Mouse (Mus musculus) kidney, embryonic 14.5 days (tissue): Measurements from ENCODE around the gene Micu1. TPM values are rescaled to one million over a fixed set of nuclear protein-coding genes. Genes with fewer than 3 reads are reported as not detected.

Source experiments
- ATAC-seq: fragments of 200-750 bp; cut with Nextera tagmentation; 2 replicates; pipeline ENCODE4 v1.8.0; 2017; ENCODE audit warnings: moderate number of reproducible peaks, mild to moderate bottlenecking, moderate TSS enrichment, moderate library complexity; ENCODE audit not compliant: low FRiP score, low TSS enrichment
- H3K27ac ChIP-seq: fragments of 300-500 bp; sonication (generic); 2 replicates; pipeline ENCODE4 v1.5.1; 2014; ENCODE audit warnings: low read depth, mild to moderate bottlenecking, low read length, moderate library complexity, mixed read lengths
- H3K27me3 ChIP-seq: fragments of 300-500 bp; sonication (generic); 2 replicates; pipeline ENCODE4 v1.6.1; 2014; ENCODE audit warnings: mild to moderate bottlenecking, low read length; ENCODE audit not compliant: control insufficient read depth, insufficient read depth
- H3K36me3 ChIP-seq: fragments of 300-500 bp; sonication (generic); 2 replicates; pipeline ENCODE4 v1.6.1; 2014; ENCODE audit warnings: low read length, mixed read lengths; ENCODE audit not compliant: control insufficient read depth, insufficient read depth
- H3K4me1 ChIP-seq: fragments of 300-500 bp; sonication (generic); 2 replicates; pipeline ENCODE4 v1.6.1; 2014; ENCODE audit warnings: low read length, mixed read lengths; ENCODE audit not compliant: control insufficient read depth, insufficient read depth
- H3K4me2 ChIP-seq: fragments of 300-500 bp; sonication (generic); replicated peaks from 2 replicates; pipeline ENCODE4 v1.6.1; 2014; ENCODE audit warnings: low read depth, mild to moderate bottlenecking, low read length
- H3K4me3 ChIP-seq: fragments of 300-500 bp; sonication (generic); 2 replicates; pipeline ENCODE4 v1.5.1; 2014; ENCODE audit warnings: mild to moderate bottlenecking, low read length
- H3K9ac ChIP-seq: fragments of 300-500 bp; sonication (generic); 2 replicates; pipeline ENCODE4 v1.6.1; 2014; ENCODE audit warnings: low read depth, mild to moderate bottlenecking, low read length, moderate library complexity
- H3K9me3 ChIP-seq: fragments of 300-500 bp; sonication (generic); 2 replicates; pipeline ENCODE4 v1.6.1; 2016; ENCODE audit warnings: low read length; ENCODE audit not compliant: control insufficient read depth
- WGBS: fragments of 180-500 bp; shearing (Covaris S2); extraction: QIAGEN DNeasy Blood & Tissue Kit; methylation state at CpG from one replicate; pipeline ENCODE4 v1.1.7; 2014; 5-methylcytosine and 5-hydroxymethylcytosine counted together
- polyA plus RNA-seq: library from polyadenylated mRNA; unstranded; fragments of >200 nt; fragmentation: Nextera tagmentation; extraction: Ambion mirVana; gene quantifications from 2 replicates; pipeline ENCODE4 v1.2.1, GENCODE M21; 2014

The Micu1 gene
- polyA plus RNA-seq, 1 experiment from 2014 or later, result 83.3 TPM

- Histone ChIP-seq H3K27ac (no peak overlapping the region), H3K4me2 (no peak overlapping the region), H3K9ac (no peak overlapping the region), H3K9me3 (no peaks in the 10 kb centered on the region), H3K4me1 (no peaks in the 10 kb centered on the region), H3K36me3 (peaks cover 4% of the 10 kb centered on the region; the same call in 1 of the 2 replicates), H3K4me3 (no peak overlapping the region), H3K27me3 (no peaks in the 10 kb centered on the region)
- 80% methylated on average over 7 of the region's 7 CpGs for WGBS
- no peak for ATAC-seq
These were observed 7.0 kb downstream of the Micu1 start for GRCm38 (mm10) chr10:59709281-59709680.

DNA sequence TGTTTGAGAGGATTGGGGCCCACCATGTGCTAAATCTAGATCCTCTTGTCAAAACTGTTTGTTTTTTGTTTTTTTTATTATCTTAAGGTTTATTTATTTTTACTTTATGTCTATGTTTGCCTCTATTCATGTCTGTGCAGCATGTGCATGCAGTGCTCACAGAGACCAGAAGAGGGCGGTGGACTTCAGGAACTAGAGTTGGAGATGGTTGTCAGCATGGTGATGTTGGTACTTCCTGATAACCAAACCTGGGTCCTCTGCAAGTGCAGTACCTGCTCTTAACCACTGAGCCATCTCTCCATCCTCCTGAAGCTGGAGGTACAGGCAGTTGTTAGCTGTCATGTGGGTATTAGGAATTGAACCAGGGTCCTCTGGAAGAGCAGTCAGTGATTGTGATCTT is 8.0 kb downstream of the Micu1 start:
- Histone ChIP-seq H3K4me1 (no peaks in the 10 kb centered on the region), H3K36me3 (peaks cover 4% of the 10 kb centered on the region; the same call in 1 of the 2 replicates), H3K4me3 (no peak overlapping the region), H3K9me3 (no peaks in the 10 kb centered on the region), H3K27ac (no peak overlapping the region), H3K27me3 (no peaks in the 10 kb centered on the region), H3K9ac (no peak overlapping the region), H3K4me2 (no peak overlapping the region)
- no peak for ATAC-seq
- 88% methylated on average over 1 of the region's 1 CpGs for WGBS

DNA sequence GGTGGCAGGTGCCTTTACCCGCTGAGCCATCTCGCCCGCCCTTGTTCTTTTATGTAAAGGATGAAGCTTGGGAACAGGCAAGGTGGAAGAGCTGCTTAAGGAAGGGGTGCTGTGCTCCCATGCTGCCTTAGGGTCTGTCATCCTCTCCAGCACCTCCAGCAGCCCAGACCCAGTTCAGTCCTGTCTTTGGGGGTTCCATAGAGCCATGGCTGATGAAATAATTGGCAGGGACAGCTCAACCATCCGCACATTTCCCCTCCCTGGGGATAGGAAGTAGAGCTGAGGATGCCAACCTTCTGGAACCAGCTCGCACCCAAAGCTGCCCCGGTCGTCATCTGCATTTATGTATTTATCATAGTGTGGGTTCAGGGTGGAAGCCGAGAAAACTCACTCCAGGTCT is 9.8 kb downstream of the Micu1 start:
- no peak overlapping the region for H3K4me3 ChIP-seq
- no peak overlapping the region for H3K4me2 ChIP-seq
- no peak overlapping the region for H3K27ac ChIP-seq
- H3K36me3 ChIP-seq, result peaks cover 4% of the 10 kb centered on the region; the same call in 1 of the 2 replicates
- no peak overlapping the region for H3K9ac ChIP-seq
- no peak for ATAC-seq
- WGBS, result 97% methylated on average over 8 of the region's 8 CpGs
- no peaks in the 10 kb centered on the region for H3K27me3 ChIP-seq
- no peaks in the 10 kb centered on the region for H3K9me3 ChIP-seq
- H3K4me1 ChIP-seq, result no peaks in the 10 kb centered on the region

- ATAC-seq, result no peak; the same call in 1 of the 2 replicates
- no peak overlapping the region for H3K4me3 ChIP-seq
- no peaks in the 10 kb centered on the region for H3K9me3 ChIP-seq
- H3K4me2 ChIP-seq, result no peak overlapping the region
- no peaks in the 10 kb centered on the region for H3K27me3 ChIP-seq
- peaks cover 26% of the 10 kb centered on the region for H3K4me1 ChIP-seq
- H3K36me3 ChIP-seq, result no peaks in the 10 kb centered on the region
- H3K9ac ChIP-seq, result no peak overlapping the region
- no peak overlapping the region for H3K27ac ChIP-seq
- 34% methylated on average over 7 of the region's 7 CpGs for WGBS
These were observed 17.7 kb downstream of the Micu1 start for GRCm38 (mm10) chr10:59720017-59720416.

- H3K27me3 ChIP-seq, result no peaks in the 10 kb centered on the region
- 46% methylated on average over 4 of the region's 4 CpGs for WGBS
- H3K9me3 ChIP-seq, result no peaks in the 10 kb centered on the region
- H3K9ac ChIP-seq, result no peak overlapping the region
- H3K4me2 ChIP-seq, result no peak overlapping the region
- H3K4me1 ChIP-seq, result peaks cover 26% of the 10 kb centered on the region
- no peak overlapping the region for H3K4me3 ChIP-seq
- H3K36me3 ChIP-seq, result no peaks in the 10 kb centered on the region
- no peak overlapping the region for H3K27ac ChIP-seq
- ATAC-seq, result no peak
These were observed 19.3 kb downstream of the Micu1 start for GRCm38 (mm10) chr10:59721555-59721954.

GRCm38 (mm10) chr10:59724634-59725033 is 22.4 kb downstream of the Micu1 start:
- no peaks in the 10 kb centered on the region for H3K9me3 ChIP-seq
- H3K4me2 ChIP-seq, result no peak overlapping the region
- peaks cover 26% of the 10 kb centered on the region for H3K4me1 ChIP-seq
- H3K9ac ChIP-seq, result no peak overlapping the region
- H3K36me3 ChIP-seq, result peaks cover 4% of the 10 kb centered on the region; the same call in 1 of the 2 replicates
- ATAC-seq, result peak; percentile 28; the same call in 1 of the 2 replicates
- H3K4me3 ChIP-seq, result no peak overlapping the region
- H3K27me3 ChIP-seq, result no peaks in the 10 kb centered on the region
- H3K27ac ChIP-seq, result no peak overlapping the region

GRCm38 (mm10) chr10:59727251-59727650 is 25.0 kb downstream of the Micu1 start:
- Histone ChIP-seq H3K9me3 (no peaks in the 10 kb centered on the region), H3K4me3 (no peak overlapping the region), H3K36me3 (peaks cover 4% of the 10 kb centered on the region; the same call in 1 of the 2 replicates), H3K4me2 (no peak overlapping the region), H3K27me3 (no peaks in the 10 kb centered on the region), H3K9ac (no peak overlapping the region), H3K27ac (no peak overlapping the region), H3K4me1 (peaks cover 11% of the 10 kb centered on the region)
- WGBS, result 31% methylated on average over 6 of the region's 6 CpGs
- no peak for ATAC-seq

DNA sequence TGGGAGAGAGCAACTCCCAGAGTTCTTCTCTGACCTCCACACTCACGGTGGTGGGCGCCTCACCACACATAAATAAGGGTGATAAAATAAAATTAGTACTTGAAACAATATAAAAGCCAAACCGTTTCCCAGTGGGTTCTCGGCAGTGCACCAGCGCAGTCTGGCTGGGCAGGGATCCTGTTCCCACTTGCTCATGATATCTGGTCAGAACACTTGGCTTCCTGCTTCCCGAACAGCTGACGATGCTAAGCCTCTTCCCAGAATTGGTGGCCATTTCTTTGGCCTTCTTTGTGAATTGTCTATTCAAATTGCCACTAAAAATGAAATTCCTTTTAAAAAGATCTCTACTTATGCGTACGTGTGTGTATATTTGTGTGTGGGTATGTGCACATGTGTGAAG is 27.0 kb downstream of the Micu1 start:
- Histone ChIP-seq H3K27ac (no peak overlapping the region), H3K4me3 (no peak overlapping the region), H3K4me1 (peaks cover 7% of the 10 kb centered on the region), H3K27me3 (no peaks in the 10 kb centered on the region), H3K9me3 (no peaks in the 10 kb centered on the region), H3K4me2 (no peak overlapping the region), H3K36me3 (peaks cover 11% of the 10 kb centered on the region; the same call in 1 of the 2 replicates), H3K9ac (no peak overlapping the region)
- no peak for ATAC-seq
- 78% methylated on average over 9 of the region's 9 CpGs for WGBS

- Histone ChIP-seq H3K9ac (no peak overlapping the region), H3K9me3 (no peaks in the 10 kb centered on the region), H3K27ac (no peak overlapping the region), H3K27me3 (no peaks in the 10 kb centered on the region), H3K4me2 (no peak overlapping the region), H3K36me3 (peaks cover 14% of the 10 kb centered on the region; the same call in 1 of the 2 replicates), H3K4me1 (peaks cover 2% of the 10 kb centered on the region; the same call in 1 of the 2 replicates), H3K4me3 (no peak overlapping the region)
- ATAC-seq, result no peak
- 81% methylated on average over 4 of the region's 4 CpGs for WGBS
These were observed 27.6 kb downstream of the Micu1 start for GRCm38 (mm10) chr10:59729842-59730241.
